Mouse (Mus musculus): ENCODE results near the gene Tpm4. TPM values are rescaled to one million over a fixed set of nuclear protein-coding genes. Genes with fewer than 3 reads are reported as not detected.

The Tpm4 gene
- polyA plus RNA-seq, 1 experiment from 2014 or later, result 358 TPM

DNA sequence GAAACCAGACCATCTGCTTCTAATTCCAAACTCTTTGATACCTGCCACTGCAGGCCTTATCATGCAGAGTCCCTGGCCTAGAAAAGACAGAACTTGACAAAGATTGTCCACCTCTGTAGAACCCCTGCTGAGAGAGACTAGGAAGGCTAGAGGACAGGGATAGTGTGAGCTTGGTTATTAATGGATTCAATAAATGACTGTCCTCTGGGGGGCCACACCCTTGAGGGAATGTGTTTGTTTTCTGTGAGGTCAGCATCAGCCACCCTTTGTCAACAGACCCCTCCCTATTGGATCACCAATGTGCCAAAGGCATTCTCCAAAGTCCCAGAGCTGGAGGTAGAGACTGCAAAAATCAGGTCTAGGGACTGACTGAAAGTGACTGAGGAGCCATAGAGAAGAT lies 57.3 kb downstream of the Tpm4 start:
- ATAC-seq (ENCODE audit: extremely low read depth, insufficient number of reproducible peaks, low FRiP score, low TSS enrichment), result no peak
- H3K9ac ChIP-seq, result no peak overlapping the region

DNA sequence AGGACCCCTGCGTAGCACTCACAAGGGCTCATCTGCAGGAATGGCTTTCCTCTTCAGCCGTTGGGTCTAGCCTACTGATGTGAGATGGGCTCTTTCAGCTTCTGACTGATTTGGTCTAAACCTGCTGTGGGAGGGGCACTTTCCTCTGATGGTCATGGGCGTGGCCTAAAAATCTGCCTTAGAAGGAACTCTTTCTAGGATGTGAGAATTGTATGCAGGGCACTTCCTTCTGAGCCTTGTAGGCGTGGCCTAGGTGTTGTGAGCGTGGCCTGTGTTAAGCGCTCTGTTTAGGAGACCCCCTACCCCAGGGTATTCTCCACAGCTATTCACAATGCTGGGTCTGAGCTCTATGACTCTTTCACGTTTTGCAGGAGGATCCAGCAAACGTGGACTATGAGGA lies 63.2 kb downstream of the Tpm4 start:
- Histone ChIP-seq H3K36me3 (no peaks in the 10 kb centered on the region), H3K4me2 (no peak overlapping the region), H3K4me3 (no peak overlapping the region), H3K27ac (replicated peaks) (no peak overlapping the region), H3K4me1 (no peaks in the 10 kb centered on the region), H3K9me3 (peaks cover 17% of the 10 kb centered on the region), H3K9ac (no peak overlapping the region), H3K27me3 (replicated peaks) (no peaks in the 10 kb centered on the region)
- 42% methylated on average over 8 of the region's 8 CpGs for WGBS
- ATAC-seq (ENCODE audit: extremely low read depth, insufficient number of reproducible peaks, low FRiP score, low TSS enrichment), result no peak

More for the DNA sequence above, 57.3 kb downstream of the Tpm4 start:
- no peaks in the 10 kb centered on the region for H3K4me1 ChIP-seq
- no peak overlapping the region for H3K27ac ChIP-seq (replicated peaks)
- no peaks in the 10 kb centered on the region for H3K9me3 ChIP-seq
- H3K27me3 ChIP-seq (replicated peaks), result no peaks in the 10 kb centered on the region
- H3K36me3 ChIP-seq, result no peaks in the 10 kb centered on the region
- no peak overlapping the region for H3K4me3 ChIP-seq
- H3K4me2 ChIP-seq, result no peak overlapping the region

Other genes with a start within 250 kb of the Tpm4 start
- 1.6 and 3.3 TPM in 2 replicates for gene Zfp882, start 226.4 kb upstream of the Tpm4 start, polyA plus RNA-seq (2015; fragmentation: Nextera tagmentation; extraction: Ambion mirVana)
- gene Zfp617, start 226.3 kb upstream of the Tpm4 start, polyA plus RNA-seq (2015; fragmentation: Nextera tagmentation; extraction: Ambion mirVana), result 23.8 and 25.1 TPM in 2 replicates
- gene Zfp961, start 183.9 kb upstream of the Tpm4 start, polyA plus RNA-seq (2015; fragmentation: Nextera tagmentation; extraction: Ambion mirVana), result 11.1 and 11.2 TPM in 2 replicates
- gene Cyp4f18, start 125.3 kb upstream of the Tpm4 start, polyA plus RNA-seq (2015; fragmentation: Nextera tagmentation; extraction: Ambion mirVana), result 0.60 TPM in 2 replicates
- gene Olfr372, start 93.8 kb upstream of the Tpm4 start, polyA plus RNA-seq (2015; fragmentation: Nextera tagmentation; extraction: Ambion mirVana), result not detected in 2 replicates
- not detected in 2 replicates for gene Olfr373, start 51.8 kb upstream of the Tpm4 start, polyA plus RNA-seq (2015; fragmentation: Nextera tagmentation; extraction: Ambion mirVana)
- gene Olfr374, start 27.9 kb upstream of the Tpm4 start, polyA plus RNA-seq (2015; fragmentation: Nextera tagmentation; extraction: Ambion mirVana), result 0.04 and 0.20 TPM in 2 replicates
- gene Rab8a, start 26.2 kb downstream of the Tpm4 start, polyA plus RNA-seq (2015; fragmentation: Nextera tagmentation; extraction: Ambion mirVana), result 77.6 and 77.7 TPM in 2 replicates
- 0.08 and 0.17 TPM in 2 replicates for gene Hsh2d, start 54.7 kb downstream of the Tpm4 start, polyA plus RNA-seq (2015; fragmentation: Nextera tagmentation; extraction: Ambion mirVana)
- gene Cib3, start 77.9 kb downstream of the Tpm4 start, polyA plus RNA-seq (2015; fragmentation: Nextera tagmentation; extraction: Ambion mirVana), result not detected in 2 replicates
- gene Gm11034, start 78.7 kb downstream of the Tpm4 start, polyA plus RNA-seq (2015; fragmentation: Nextera tagmentation; extraction: Ambion mirVana), result not detected in 2 replicates
- gene Fam32a, start 84.8 kb downstream of the Tpm4 start, polyA plus RNA-seq (2015; fragmentation: Nextera tagmentation; extraction: Ambion mirVana), result 41.6 and 43.9 TPM in 2 replicates
- 107 and 116 TPM in 2 replicates for gene Ap1m1, start 105.0 kb downstream of the Tpm4 start, polyA plus RNA-seq (2015; fragmentation: Nextera tagmentation; extraction: Ambion mirVana)
- 15.9 and 19.4 TPM in 2 replicates for gene Gm10282, start 170.3 kb downstream of the Tpm4 start, polyA plus RNA-seq (2015; fragmentation: Nextera tagmentation; extraction: Ambion mirVana)
- gene Klf2, start 184.1 kb downstream of the Tpm4 start, polyA plus RNA-seq (2015; fragmentation: Nextera tagmentation; extraction: Ambion mirVana), result 14.2 and 15.1 TPM in 2 replicates

All from heart, embryonic 13.5 days (tissue).